Mouse (Mus musculus) small intestine, adult 2 months (tissue): ENCODE data around the gene Bpi.

Experiments used
- CTCF ChIP-seq: fragments of 200-500 bp; IDR thresholded peaks from 2 replicates; pipeline ENCODE4 v1.5.1; 2012; ENCODE audit warnings: low read depth, mild to moderate bottlenecking, control low read depth, inconsistent platforms, low read length, moderate library complexity, mixed read lengths; ENCODE audit not compliant: insufficient replicate concordance, insufficient read length; ENCODE audit errors: extremely low read depth
- POLR2A ChIP-seq: fragments of 200-500 bp; IDR thresholded peaks from 2 replicates; pipeline ENCODE4 v1.6.1; 2012; ENCODE audit warnings: low read depth, mild to moderate bottlenecking, control low read depth, inconsistent platforms, low read length, moderate library complexity

DNA sequence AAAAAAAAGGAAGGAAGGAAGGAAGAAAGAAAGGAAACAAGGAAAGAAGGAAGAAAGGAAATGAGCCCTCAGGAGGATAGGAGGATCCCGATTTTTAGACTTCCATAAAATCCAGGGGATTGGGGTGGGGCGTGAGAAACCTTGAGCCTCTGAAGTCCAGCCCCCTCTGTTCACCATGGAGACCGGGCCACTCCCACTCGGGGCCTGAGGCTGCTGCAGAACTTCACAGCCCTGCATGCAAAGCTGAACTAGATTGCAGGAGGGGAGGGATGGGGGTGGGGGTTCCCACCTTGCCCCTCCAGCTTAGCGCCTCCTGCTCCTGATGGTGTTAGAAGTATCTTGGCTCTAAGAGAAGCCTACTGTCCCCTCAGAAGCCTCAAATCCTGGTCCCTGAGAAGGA, 1.0 kb upstream of the Bpi start:
- TF ChIP-seq CTCF = no peak
- TF ChIP-seq POLR2A = no peak
